Mouse (Mus musculus): ENCODE measurements around the gene Gm3424.
"Not testable (repeated sequence)": the region's sequence is repeated elsewhere in the genome, so short reads cannot be mapped to it uniquely, and the experiment has no call there.

Gm3424 gene

DNA sequence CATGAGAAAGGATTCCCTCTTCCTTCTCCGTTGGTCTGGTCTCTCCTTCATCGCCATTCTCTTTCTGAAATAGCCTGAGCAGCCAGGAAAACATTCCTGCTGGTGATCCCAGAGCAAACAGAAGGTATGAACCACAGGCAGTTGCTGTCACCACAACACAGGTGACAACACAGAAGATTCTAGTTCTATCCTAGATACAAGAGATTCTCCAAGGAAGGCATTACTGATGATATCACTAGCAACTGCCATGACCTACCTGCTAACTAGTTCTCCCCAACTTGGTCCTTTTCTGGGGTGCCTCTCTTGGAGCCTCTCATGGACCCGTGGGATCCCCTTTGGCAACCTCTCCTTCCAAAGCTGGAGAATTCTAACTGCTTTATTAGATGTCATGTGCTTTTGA lies at the start of gene Gm3424:
Gene Gm3424 (minus strand): TSS at position 101 of the 400 bp plus-strand sequence.
- not testable (repeated sequence) for DNase-seq

DNA sequence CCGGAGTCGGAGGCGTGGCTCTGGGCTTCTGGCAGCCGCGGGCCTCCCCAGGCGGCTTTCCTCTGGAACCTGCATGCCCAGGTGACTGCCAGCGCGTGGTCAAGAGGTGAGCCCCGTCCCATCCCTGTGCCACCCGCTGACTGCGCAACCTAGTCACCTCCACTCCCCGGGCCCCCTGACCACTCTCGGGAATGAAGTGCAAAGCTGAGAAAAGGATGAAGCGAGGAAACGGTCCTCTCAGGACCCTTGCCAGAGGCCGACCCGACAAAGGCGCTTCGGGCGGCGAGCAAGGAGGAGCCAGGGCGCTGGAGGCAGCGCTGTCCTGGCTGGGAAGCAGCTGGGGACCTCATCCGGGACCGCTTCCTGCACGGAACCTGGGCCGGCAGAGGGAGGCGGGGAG lies 49.7 kb upstream of the Gm3424 start:
- DNase-seq = not testable (repeated sequence)

DNA sequence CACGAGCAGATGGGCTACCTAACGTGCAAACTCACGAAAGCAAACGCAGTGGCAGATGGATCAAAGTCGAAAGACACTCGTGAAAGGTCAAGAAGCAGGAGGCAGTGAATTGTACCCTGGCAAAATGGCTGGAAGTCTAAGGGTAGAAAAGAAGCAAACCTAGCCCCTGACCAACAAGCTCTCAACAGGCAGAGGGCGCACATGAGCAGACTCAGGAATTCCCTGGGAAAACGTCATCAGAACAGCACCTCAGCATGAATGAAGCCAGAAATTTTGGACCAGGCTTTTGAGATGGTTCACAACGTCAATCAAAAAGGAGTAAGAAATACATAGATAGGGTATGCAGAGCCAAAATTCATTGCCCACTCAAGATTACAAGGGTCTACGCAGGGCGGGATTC lies 49.0 kb upstream of the Gm3424 start:
- not testable (repeated sequence) for DNase-seq

DNA sequence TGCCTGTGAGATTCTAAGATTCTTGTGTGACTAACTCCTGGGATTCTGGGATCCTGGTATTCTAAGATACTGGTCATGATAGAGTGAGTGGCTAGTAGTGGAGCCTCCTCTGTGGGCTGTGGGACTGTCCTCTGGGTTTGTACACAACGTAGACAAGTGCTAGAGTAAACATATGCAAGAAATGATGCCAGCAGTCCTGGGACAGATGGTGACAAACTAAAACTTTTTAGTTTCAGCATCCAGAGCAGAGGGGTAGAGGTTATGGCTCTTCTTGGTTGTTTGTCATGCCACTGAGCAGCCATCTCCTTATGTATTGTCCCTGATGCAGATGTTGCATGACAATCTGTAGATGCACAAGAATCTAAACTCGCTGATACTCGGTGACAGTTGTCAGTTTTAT lies 25.8 kb upstream of the Gm3424 start:
- not testable (repeated sequence) for DNase-seq

DNA sequence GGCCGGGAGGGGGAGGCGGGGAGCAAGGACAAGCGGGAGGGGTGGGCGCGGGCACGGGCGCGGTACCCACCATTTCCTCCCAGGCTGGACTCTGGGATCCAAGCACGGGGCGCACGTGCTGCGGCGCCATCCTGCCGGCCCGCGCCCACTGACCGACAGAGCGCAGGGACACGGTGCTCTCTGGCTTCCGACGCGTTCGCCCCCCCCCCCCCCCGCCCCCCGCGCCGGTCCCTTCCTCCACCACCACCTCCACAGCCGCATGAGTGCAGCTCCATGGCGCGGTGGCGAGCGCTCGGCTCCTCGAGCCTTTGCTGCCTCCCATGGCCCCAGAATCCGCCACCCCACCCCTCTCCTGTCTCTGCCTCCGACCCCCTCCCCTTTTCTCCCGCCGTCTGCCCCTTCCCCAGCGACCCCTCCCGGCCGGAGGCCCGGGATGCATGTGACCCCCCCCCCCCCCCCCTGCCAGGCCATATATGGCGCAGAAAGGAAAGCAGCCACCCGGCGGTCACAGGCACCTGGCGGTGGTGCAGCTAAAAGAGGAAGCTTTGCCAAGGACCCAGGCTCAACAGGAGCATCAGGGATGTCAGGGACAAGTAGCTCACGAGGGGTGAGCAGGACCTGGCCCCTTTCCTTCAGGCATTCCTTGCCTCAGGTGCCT lies 17.3 kb downstream of the Gm3424 start:
- DNase-seq = not testable (repeated sequence)

DNA sequence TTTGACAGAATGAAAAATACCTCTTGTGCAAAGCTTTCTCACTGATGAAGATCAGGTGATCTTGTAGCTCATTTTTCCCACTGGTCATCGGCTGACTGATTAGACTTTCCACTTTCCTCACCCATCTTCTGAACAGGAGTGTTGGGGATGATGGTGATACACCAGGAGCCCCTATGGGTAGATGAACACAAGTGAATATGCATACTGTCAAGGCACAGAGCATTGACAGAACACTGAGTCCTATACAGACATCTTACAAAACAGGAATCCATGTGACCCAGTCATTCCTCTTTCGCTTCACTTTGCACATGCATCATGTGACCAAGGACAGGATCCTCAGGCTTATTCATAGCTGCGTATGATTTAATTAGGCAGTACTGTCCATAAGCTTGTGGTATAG lies 22.2 kb downstream of the Gm3424 start, which contains the start of gene Gm3383:
Gene Gm3383 (minus strand): TSS at position 101 of the 400 bp plus-strand sequence.
- not testable (repeated sequence) for DNase-seq

All from thymus, postnatal 14 days (tissue).